ENCODE assay signal across 25 mouse cellular contexts in genomic region chr1:52849422-52849821, GRCm38 (mm10).
"Had no signal": no experiment of that assay in that cellular context is flagged by ENCODE, and none has a peak within 500 bp of the region (broad histone marks: within the 10 kb centered on the region; RNA-seq: fewer than 3 reads in every experiment).

No protein-coding gene starts in this region.

- H3K4me2 ChIP-seq: heart, embryonic 12.5 days; hindbrain, embryonic 12.5 days; hindbrain, embryonic 14.5 days; intestine, embryonic 15.5 days; limb, embryonic 12.5 days; liver, embryonic 13.5 days had no signal

- ATAC-seq: hindbrain, embryonic 16.5 days; inflammation-experienced regulatory T-cells, adult 6 months; intestine, embryonic 15.5 days; intestine, postnatal 0 days had no signal

- H3K27ac ChIP-seq: gastrocnemius, adult 2 months; hindbrain, embryonic 10.5 days; hindbrain, embryonic 12.5 days; hindbrain, embryonic 14.5 days; intestine, embryonic 15.5 days; layer of hippocampus, adult 2 months; left cerebral cortex, adult 2 months; limb, embryonic 10.5 days; limb, embryonic 12.5 days; liver, embryonic 13.5 days had no signal

- H3K9me3 ChIP-seq: heart, embryonic 10.5 days; heart, embryonic 12.5 days; hindbrain, embryonic 10.5 days; hindbrain, embryonic 12.5 days; intestine, embryonic 15.5 days; limb, embryonic 10.5 days; limb, embryonic 12.5 days; liver, embryonic 13.5 days had no signal

- H3K4me3 ChIP-seq: gastrocnemius, adult 2 months; heart, embryonic 10.5 days; heart, embryonic 12.5 days; hindbrain, embryonic 10.5 days; hindbrain, embryonic 12.5 days; intestine, embryonic 15.5 days; layer of hippocampus, adult 2 months; left cerebral cortex, adult 2 months; limb, embryonic 10.5 days; limb, embryonic 12.5 days; liver, embryonic 13.5 days had no signal

- H3K9ac ChIP-seq: heart, embryonic 12.5 days; hindbrain, embryonic 12.5 days; hindbrain, embryonic 14.5 days; intestine, embryonic 15.5 days; limb, embryonic 12.5 days; liver, embryonic 13.5 days had no signal

- H3K27me3 ChIP-seq: heart, embryonic 12.5 days; hindbrain, embryonic 12.5 days; intestine, embryonic 15.5 days; limb, embryonic 12.5 days; liver, embryonic 13.5 days had no signal

- H3K36me3 ChIP-seq: heart, embryonic 10.5 days; heart, embryonic 12.5 days; hindbrain, embryonic 10.5 days; hindbrain, embryonic 12.5 days; intestine, embryonic 15.5 days; limb, embryonic 10.5 days; limb, embryonic 12.5 days; liver, embryonic 13.5 days had no signal

- DNase-seq: gastrocnemius, adult 2 months; gastrocnemius, postnatal 10 days; gastrocnemius, postnatal 25 days; heart, adult 18-20 months; heart, postnatal 10 days; heart, postnatal 4 days; kidney, adult 18-20 months; kidney, adult 8-10 months; kidney, postnatal 10 days; kidney, postnatal 25 days; kidney, postnatal 4 days; liver, embryonic 13.5 days had no signal
